Mouse (Mus musculus) MEL (cell line): ENCODE results near the gene Grk2.

Experiments used
- CTCF ChIP-seq, 3 experiments: IDR thresholded peaks in 2 of 3; conservative IDR thresholded peaks in 1 of 3; 2 replicates each; pipeline ENCODE4 v1.5.1; 2011 to 2012; ENCODE audit warnings: low read length in 3 of 3, low read depth in 2 of 3, mild to moderate bottlenecking in 2 of 3, improper control_type of control experiment in 1 of 3, inconsistent platforms in 1 of 3, mixed read lengths in 1 of 3, moderate library complexity in 1 of 3; ENCODE audit not compliant: control insufficient read depth in 1 of 3, insufficient read depth in 1 of 3, poor library complexity in 1 of 3, severe bottlenecking in 1 of 3
- MEF2A ChIP-seq: IDR thresholded peaks from 2 replicates; pipeline ENCODE4 v1.6.1; 2014; ENCODE audit warnings: low read depth, mild to moderate bottlenecking, inconsistent platforms, low read length, improper control_type of control experiment; ENCODE audit not compliant: poor library complexity, insufficient replicate concordance, severe bottlenecking; ENCODE audit errors: extremely low read depth
- MYC ChIP-seq: IDR thresholded peaks from 2 replicates; pipeline ENCODE4 v1.6.1; 2011; ENCODE audit warnings: low read depth, mild to moderate bottlenecking, low read length, improper control_type of control experiment, moderate library complexity
- NRF1 ChIP-seq: IDR thresholded peaks from 2 replicates; pipeline ENCODE4 v1.6.1; 2014; ENCODE audit warnings: low read depth, mild to moderate bottlenecking, inconsistent platforms, low read length, improper control_type of control experiment, moderate library complexity; ENCODE audit not compliant: poor library complexity, insufficient read depth, severe bottlenecking
- POLR2A ChIP-seq, 2 experiments: IDR thresholded peaks; 2 replicates each; pipeline ENCODE4 v1.6.1; 2011 to 2012; ENCODE audit warnings: low read length in 2 of 2, mild to moderate bottlenecking in 2 of 2, control low read depth in 1 of 2, improper control_type of control experiment in 1 of 2, low read depth in 1 of 2, moderate library complexity in 1 of 2; ENCODE audit not compliant: control insufficient read depth in 1 of 2, insufficient read depth in 1 of 2, poor library complexity in 1 of 2

GRCm38 (mm10) chr19:4270187-4270586, 35.8 kb downstream of the Grk2 start:
- TF ChIP-seq CTCF (IDR thresholded peaks at IDR 0.05 in 2 of 3, conservative IDR thresholded peaks at IDR 0.05 in 1 of 3; ENCODE audit: control insufficient read depth in 1 of 3, insufficient read depth in 1 of 3, low read depth in 2 of 3, low read length in 3 of 3, poor library complexity in 1 of 3, severe bottlenecking in 1 of 3) (no peak), POLR2A (IDR thresholded peaks at IDR 0.05; ENCODE audit: control insufficient read depth in 1 of 2, insufficient read depth in 1 of 2, low read depth in 1 of 2, low read length in 2 of 2, poor library complexity in 1 of 2) (no peak), MEF2A (no peak), NRF1 (no peak), MYC (no peak)
